Mouse (Mus musculus) gastrocnemius, postnatal 36 days (tissue): ENCODE results near the gene Actrt1. TPM values are rescaled to one million over a fixed set of nuclear protein-coding genes. Genes with fewer than 3 reads are reported as not detected.

Source experiments
- DNase-seq, 2 experiments: peaks; one replicate each; pipeline ENCODE4 v3.0.0; 2022
- intact Hi-C: fragments of 180-260 bp; cut with DNase I; formaldehyde crosslinking; loops from one replicate; pipeline ENCODE4 v1.15.1; 2025
- long read RNA-seq, 2 experiments: library from polyadenylated mRNA; stranded (forward); transcript quantifications; one replicate each; pipeline ENCODE4 v2.0.0; 2021
- total RNA-seq, 2 experiments: library from RNA; stranded (reverse); gene quantifications; 2 replicates each; pipeline ENCODE4 v1.2.3; 2021

Actrt1 gene
- not detected for total RNA-seq
- long read RNA-seq, experiment 1 = 0 reads
- long read RNA-seq, experiment 2 = 0 reads

GRCm38 (mm10) chrX:46328707-46329106 lies at the start of gene Actrt1:
Actrt1 (plus strand) TSS chrX:46329007.
- no peak for DNase-seq
- intact Hi-C loops = no loop called here

- DNase-seq = no peak
- intact Hi-C loops = no loop called here
These were observed 2.8 kb downstream of the Actrt1 start for GRCm38 (mm10) chrX:46331463-46332115.
